Mouse (Mus musculus) lung, embryonic 14.5 days (tissue): Measurements from ENCODE around the gene Ppfia3. TPM values are rescaled to one million over a fixed set of nuclear protein-coding genes. Genes with fewer than 3 reads are reported as not detected.

Experiments used
- ATAC-seq: fragments of 200-750 bp; cut with Nextera tagmentation; 2 replicates; pipeline ENCODE4 v1.8.0; 2017; ENCODE audit warnings: mild to moderate bottlenecking, moderate TSS enrichment, moderate library complexity; ENCODE audit not compliant: insufficient read depth
- DNase-seq: peaks from one replicate; pipeline ENCODE4 v3.0.0-alpha.2; 2015
- H3K27ac ChIP-seq: fragments of 300-500 bp; sonication (generic); 2 replicates; pipeline ENCODE4 v1.5.1; 2014; ENCODE audit warnings: low read depth, mild to moderate bottlenecking, moderate library complexity
- H3K27me3 ChIP-seq: fragments of 300-500 bp; sonication (generic); 2 replicates; pipeline ENCODE4 v1.6.1; 2014; ENCODE audit warnings: low read length, control low read depth; ENCODE audit not compliant: insufficient read depth
- H3K36me3 ChIP-seq: fragments of 300-500 bp; sonication (generic); 2 replicates; pipeline ENCODE4 v1.6.1; 2014; ENCODE audit warnings: control low read depth; ENCODE audit not compliant: insufficient read depth
- H3K4me1 ChIP-seq: fragments of 300-500 bp; sonication (generic); 2 replicates; pipeline ENCODE4 v1.6.1; 2014; ENCODE audit warnings: antibody characterized with exemption, control low read depth; ENCODE audit not compliant: insufficient read depth
- H3K4me2 ChIP-seq: fragments of 300-500 bp; sonication (generic); 2 replicates; pipeline ENCODE4 v1.6.1; 2014; ENCODE audit warnings: mild to moderate bottlenecking
- H3K4me3 ChIP-seq: fragments of 300-500 bp; sonication (generic); 2 replicates; pipeline ENCODE4 v1.5.1; 2014; ENCODE audit warnings: low read depth, low read length
- H3K9ac ChIP-seq: fragments of 300-500 bp; sonication (generic); 2 replicates; pipeline ENCODE4 v1.6.1; 2014
- H3K9me3 ChIP-seq: fragments of 300-500 bp; sonication (generic); 2 replicates; pipeline ENCODE4 v1.6.1; 2016; ENCODE audit warnings: low read depth, low read length, control low read depth
- CTCF ChIP-seq: IDR thresholded peaks from 2 replicates; pipeline ENCODE4 v1.5.1; 2016; ENCODE audit warnings: antibody characterized with exemption, low read depth
- WGBS: fragments of 180-500 bp; shearing (Covaris S2); extraction: QIAGEN DNeasy Blood & Tissue Kit; methylation state at CpG from one replicate; pipeline ENCODE4 v1.1.7; 2014; 5-methylcytosine and 5-hydroxymethylcytosine counted together
- polyA plus RNA-seq: library from polyadenylated mRNA; unstranded; fragments of >200 nt; fragmentation: Nextera tagmentation; extraction: Ambion mirVana; gene quantifications from 2 replicates; pipeline ENCODE4 v1.2.1, GENCODE M21; 2014

Gene Ppfia3
- polyA plus RNA-seq, 1 experiment from 2014 or later, result 3.1 TPM

DNA sequence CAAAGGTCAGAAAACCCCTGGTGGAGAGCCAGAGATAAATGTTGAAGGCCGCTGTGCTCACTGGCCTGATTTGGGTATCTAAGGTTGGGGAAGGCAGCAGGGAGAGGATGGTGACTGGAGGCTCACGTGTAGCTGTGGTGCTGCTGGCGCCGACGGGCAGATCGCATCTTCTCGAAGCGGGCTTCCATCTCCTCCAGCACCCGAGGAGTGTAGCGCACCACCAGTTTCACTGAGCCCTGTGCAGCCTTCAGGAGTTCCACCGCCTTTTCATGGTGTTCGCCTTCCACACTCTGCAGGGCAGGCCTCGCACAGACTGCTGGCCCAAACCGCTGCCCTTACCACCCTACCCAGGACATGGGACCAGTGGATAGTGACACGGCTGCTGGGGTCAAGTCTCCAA, 1.4 kb upstream of the Ppfia3 start:
- Histone ChIP-seq H3K4me1 (peaks cover 7% of the 10 kb centered on the region; the same call in 1 of the 2 replicates), H3K4me2 (peak overlapping the region; percentile 98; the same call in 1 of the 2 replicates), H3K27ac (no peak overlapping the region), H3K36me3 (peaks cover 13% of the 10 kb centered on the region), H3K4me3 (peak overlapping the region; percentile 57; the same call in 1 of the 2 replicates), H3K9me3 (no peaks in the 10 kb centered on the region), H3K9ac (0 out of 2 replicates have a peak overlapping the region, but pooled peaks have one; percentile 50), H3K27me3 (peaks cover 45% of the 10 kb centered on the region)
- ATAC-seq, result no peak
- TF ChIP-seq CTCF, result no peak
- 78% methylated on average over 15 of the region's 15 CpGs for WGBS
- DNase-seq, result no peak

- Histone ChIP-seq H3K4me3 (peak overlapping the region; percentile 57), H3K4me1 (peaks cover 7% of the 10 kb centered on the region; the same call in 1 of the 2 replicates), H3K27me3 (peaks cover 54% of the 10 kb centered on the region), H3K9me3 (no peaks in the 10 kb centered on the region), H3K36me3 (peaks cover 3% of the 10 kb centered on the region; the same call in 1 of the 2 replicates), H3K9ac (peak overlapping the region; percentile 50), H3K4me2 (peak overlapping the region; percentile 98), H3K27ac (peak overlapping the region; percentile 34; the same call in 1 of the 2 replicates)
- TF ChIP-seq CTCF, result peak; percentile 90
- under 1% methylated on average over 68 of the region's 70 CpGs for WGBS
- peak; percentile 98 for DNase-seq
- peak; percentile 81 for ATAC-seq
Observed at GRCm38 (mm10) chr7:45367020-45367880, 431 bp upstream of the Ppfia3 start.

DNA sequence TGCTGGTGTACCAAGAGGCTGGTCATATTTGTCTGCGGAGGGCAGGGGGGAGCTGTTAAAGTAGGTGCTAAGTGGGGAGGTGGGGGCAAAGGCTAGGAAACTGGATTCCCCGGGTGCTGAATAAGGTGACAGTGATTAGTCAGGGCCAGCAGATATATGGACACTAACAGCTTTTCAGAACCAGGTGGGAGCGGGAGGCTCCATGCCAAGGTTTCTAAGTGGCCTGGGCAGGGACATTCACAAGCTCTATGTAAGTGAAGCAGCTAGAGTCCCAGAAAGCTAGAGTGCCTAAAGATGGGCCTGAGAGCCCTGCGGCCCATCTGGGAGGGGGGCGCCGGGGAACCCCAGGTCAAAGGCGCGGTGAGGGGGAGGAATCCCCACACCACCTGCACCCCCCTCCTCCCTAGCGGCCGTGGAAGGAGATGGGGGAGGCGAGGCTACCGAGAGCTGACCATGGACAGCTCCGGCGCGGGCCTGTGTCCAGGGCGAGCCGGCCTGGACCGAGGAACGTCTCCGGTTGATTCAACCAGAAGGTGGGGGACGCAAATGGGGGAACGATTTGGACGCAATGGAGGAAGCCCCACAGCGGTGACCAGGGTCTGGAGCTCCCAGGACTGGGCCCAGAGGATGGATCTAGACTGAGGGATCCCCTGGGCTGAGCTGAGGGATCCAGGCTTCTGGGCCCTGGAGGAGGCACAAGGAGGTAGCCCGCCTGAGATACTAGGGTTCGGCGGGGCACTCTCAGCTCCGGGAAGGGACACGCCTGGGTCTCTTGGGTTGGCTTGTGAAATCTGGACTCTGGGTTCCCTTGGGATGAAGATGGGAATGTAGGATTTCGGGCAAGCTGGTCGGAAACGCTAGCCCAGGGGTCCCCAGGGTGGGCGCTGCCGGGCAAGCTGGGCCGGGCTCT, 822 bp downstream of the Ppfia3 start:
- 0 out of 2 replicates have a peak, but pooled peaks have one; percentile 15 for TF ChIP-seq CTCF
- WGBS, result 4% methylated on average over 33 of the region's 35 CpGs
- H3K9ac ChIP-seq, result peak overlapping the region; percentile 60
- H3K4me2 ChIP-seq, result peak overlapping the region; percentile 98
- no peaks in the 10 kb centered on the region for H3K9me3 ChIP-seq
- H3K4me1 ChIP-seq, result peaks cover 14% of the 10 kb centered on the region; the same call in 1 of the 2 replicates
- no peaks in the 10 kb centered on the region for H3K36me3 ChIP-seq
- peaks cover 66% of the 10 kb centered on the region for H3K27me3 ChIP-seq
- H3K4me3 ChIP-seq, result peak overlapping the region; percentile 57
- ATAC-seq, result no peak
- DNase-seq, result peak; percentile 71
- H3K27ac ChIP-seq, result no peak overlapping the region

- no peak overlapping the region for H3K9ac ChIP-seq
- no peak overlapping the region for H3K27ac ChIP-seq
- no peak for DNase-seq
- H3K9me3 ChIP-seq, result no peaks in the 10 kb centered on the region
- H3K4me2 ChIP-seq, result no peak overlapping the region
- TF ChIP-seq CTCF, result no peak
- H3K27me3 ChIP-seq, result peaks cover 62% of the 10 kb centered on the region
- H3K4me3 ChIP-seq, result no peak overlapping the region
- no peak for ATAC-seq
- H3K4me1 ChIP-seq, result peaks cover 14% of the 10 kb centered on the region; the same call in 1 of the 2 replicates
- WGBS, result 65% methylated on average over 2 of the region's 2 CpGs
- no peaks in the 10 kb centered on the region for H3K36me3 ChIP-seq
Observed at GRCm38 (mm10) chr7:45363983-45364382, 2.8 kb downstream of the Ppfia3 start.

GRCm38 (mm10) chr7:45362801-45363200, 4.0 kb downstream of the Ppfia3 start:
- H3K27me3 ChIP-seq, result peaks cover 56% of the 10 kb centered on the region
- ATAC-seq, result no peak
- no peak overlapping the region for H3K4me3 ChIP-seq
- H3K27ac ChIP-seq, result no peak overlapping the region
- no peak for TF ChIP-seq CTCF
- H3K9ac ChIP-seq, result no peak overlapping the region
- H3K36me3 ChIP-seq, result no peaks in the 10 kb centered on the region
- H3K4me2 ChIP-seq, result no peak overlapping the region
- 6% methylated on average over 13 of the region's 13 CpGs for WGBS
- no peaks in the 10 kb centered on the region for H3K9me3 ChIP-seq
- peaks cover 14% of the 10 kb centered on the region; the same call in 1 of the 2 replicates for H3K4me1 ChIP-seq
- peak; percentile 79 for DNase-seq

DNA sequence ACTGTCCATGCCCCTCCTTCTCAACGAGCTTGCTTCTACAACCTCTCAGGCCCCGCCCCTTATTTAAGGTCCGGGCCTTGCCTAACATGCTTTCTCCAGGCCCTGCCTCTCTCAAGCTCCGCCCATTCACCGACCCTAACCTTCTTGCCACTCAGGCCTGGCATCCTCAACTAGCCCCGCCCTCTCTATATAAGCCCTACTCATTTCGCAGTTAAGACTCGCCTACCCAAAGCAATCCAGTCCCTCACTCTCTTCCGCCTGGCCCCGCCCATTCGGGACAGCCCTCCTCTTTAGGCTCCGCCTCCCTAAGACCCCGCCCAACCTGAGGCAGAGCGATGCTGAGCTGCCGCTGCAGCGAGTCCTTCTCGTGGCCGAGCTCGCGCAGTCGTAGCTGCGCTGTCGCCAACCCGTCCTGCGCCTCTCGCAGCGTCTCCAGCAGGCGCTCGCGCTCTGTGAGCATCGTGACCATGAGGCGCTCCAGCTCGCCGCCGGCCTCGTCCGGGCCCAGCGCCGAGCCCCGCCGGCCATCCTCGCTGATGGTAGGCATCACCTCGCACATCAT, 5.5 kb downstream of the Ppfia3 start:
- TF ChIP-seq CTCF, result no peak
- Histone ChIP-seq H3K4me2 (peak overlapping the region; percentile 89), H3K4me1 (peaks cover 13% of the 10 kb centered on the region; the same call in 1 of the 2 replicates), H3K9ac (peak overlapping the region; percentile 48), H3K36me3 (no peaks in the 10 kb centered on the region), H3K27ac (no peak overlapping the region), H3K27me3 (peaks cover 53% of the 10 kb centered on the region), H3K4me3 (peak overlapping the region; percentile 42), H3K9me3 (no peaks in the 10 kb centered on the region)
- DNase-seq (peak; percentile 94), ATAC-seq (peak; percentile 84)
- under 1% methylated on average over 43 of the region's 43 CpGs for WGBS
